Comparison of ENCODE assay signal across 17 mouse cellular contexts in genomic region chr11:88188635-88189034, GRCm38 (mm10).
"Had no signal": no experiment of that assay in that cellular context is flagged by ENCODE, and none has a peak within 500 bp of the region (broad histone marks: within the 10 kb centered on the region; RNA-seq: fewer than 3 reads in every experiment).

No protein-coding gene starts in this region.

- H3K9me3 ChIP-seq: kidney, embryonic 15.5 days; midbrain, embryonic 13.5 days had no signal

- ATAC-seq: midbrain, embryonic 16.5 days had no signal

- H3K9ac ChIP-seq: liver, embryonic 14.5 days; lung, embryonic 14.5 days; midbrain, embryonic 13.5 days had no signal

- DNase-seq: kidney, adult 11 months; kidney, adult 8-10 months; kidney, postnatal 10 days; kidney, postnatal 36 days; layer of hippocampus, postnatal 36 days; liver, postnatal 0 days; lung, embryonic 14.5 days; right cerebral cortex, postnatal 4 days; thymus, adult 2 months; thymus, postnatal 14 days; thymus, postnatal 4 days had no signal

- H3K4me3 ChIP-seq: left cerebral cortex, adult 2 months; midbrain, embryonic 13.5 days had no signal

- H3K27ac ChIP-seq: liver, embryonic 14.5 days; macrophage had no signal
